Mouse (Mus musculus): Measurements from ENCODE around the gene Tnfrsf12a.

Gene Tnfrsf12a

GRCm38 (mm10) chr17:23677236-23677679 is at the start of gene Tnfrsf12a:
TSS of gene Tnfrsf12a (minus strand) at chr17:23677468.
- peak; percentile 85 to 89 for DNase-seq (ENCODE audit: low spot score in 2 of 2)

- peak; percentile 88 for DNase-seq (ENCODE audit: low spot score in 2 of 2)
These were observed 49.5 kb upstream of the Tnfrsf12a start for GRCm38 (mm10) chr17:23726758-23727142.

GRCm38 (mm10) chr17:23725999-23726757 is 48.9 kb upstream of the Tnfrsf12a start, which contains the start of gene Pkmyt1:
TSS of gene Pkmyt1 (plus strand) at chr17:23726336.
- peak; percentile 95 to 96 for DNase-seq (ENCODE audit: low spot score in 2 of 2)

GRCm38 (mm10) chr17:23725477-23725876 is 48.2 kb upstream of the Tnfrsf12a start:
- DNase-seq (ENCODE audit: low spot score in 2 of 2), result no peak

- no peak for DNase-seq (ENCODE audit: low spot score in 2 of 2)
These were observed 45.3 kb upstream of the Tnfrsf12a start, which contains the start of gene 1520401A03Rik for GRCm38 (mm10) chr17:23722376-23723125. TSS of gene 1520401A03Rik (minus strand) at chr17:23722783.

- no peak for DNase-seq (ENCODE audit: low spot score in 2 of 2)
These were observed 44.6 kb upstream of the Tnfrsf12a start for GRCm38 (mm10) chr17:23721886-23722285.

- no peak for DNase-seq (ENCODE audit: low spot score in 2 of 2)
These were observed 42.2 kb upstream of the Tnfrsf12a start for GRCm38 (mm10) chr17:23719455-23719854.

GRCm38 (mm10) chr17:23717003-23717402 is 39.7 kb upstream of the Tnfrsf12a start:
- no peak for DNase-seq (ENCODE audit: low spot score in 2 of 2)

GRCm38 (mm10) chr17:23706212-23706611 is 28.9 kb upstream of the Tnfrsf12a start:
- peak; percentile 36 to 41 for DNase-seq (ENCODE audit: low spot score in 2 of 2)

- no peak for DNase-seq (ENCODE audit: low spot score in 2 of 2)
These were observed 28.3 kb upstream of the Tnfrsf12a start for GRCm38 (mm10) chr17:23705525-23706104.

- no peak for DNase-seq (ENCODE audit: low spot score in 2 of 2)
These were observed 27.5 kb upstream of the Tnfrsf12a start for GRCm38 (mm10) chr17:23704741-23705140.

- DNase-seq (ENCODE audit: low spot score in 2 of 2), result no peak
These were observed 26.0 kb upstream of the Tnfrsf12a start for GRCm38 (mm10) chr17:23703301-23703700.

- peak; percentile 90 to 92 for DNase-seq (ENCODE audit: low spot score in 2 of 2)
These were observed 22.8 kb upstream of the Tnfrsf12a start for GRCm38 (mm10) chr17:23700079-23700478.

GRCm38 (mm10) chr17:23699131-23700077 is 22.1 kb upstream of the Tnfrsf12a start:
- DNase-seq (ENCODE audit: low spot score in 2 of 2), result peak; percentile 32 to 51

- DNase-seq (ENCODE audit: low spot score in 2 of 2), result no peak
These were observed 18.5 kb upstream of the Tnfrsf12a start for GRCm38 (mm10) chr17:23695801-23696200.

GRCm38 (mm10) chr17:23694491-23694890 is 17.2 kb upstream of the Tnfrsf12a start:
- no peak for DNase-seq (ENCODE audit: low spot score in 2 of 2)

- no peak for DNase-seq (ENCODE audit: low spot score in 2 of 2)
These were observed 6.8 kb upstream of the Tnfrsf12a start, which contains the start of gene Cldn9 for GRCm38 (mm10) chr17:23683856-23684672. TSS of gene Cldn9 (minus strand) at chr17:23684026.

GRCm38 (mm10) chr17:23683226-23683625 is 6.0 kb upstream of the Tnfrsf12a start:
- DNase-seq (ENCODE audit: low spot score in 2 of 2), result no peak

GRCm38 (mm10) chr17:23682530-23682929 is 5.3 kb upstream of the Tnfrsf12a start:
- no peak for DNase-seq (ENCODE audit: low spot score in 2 of 2)

GRCm38 (mm10) chr17:23682092-23682491 is 4.8 kb upstream of the Tnfrsf12a start:
- DNase-seq (ENCODE audit: low spot score in 2 of 2), result no peak

All from heart, adult 9 months (tissue).